Mouse (Mus musculus): ENCODE measurements around the gene Relch.

Relch gene

DNA sequence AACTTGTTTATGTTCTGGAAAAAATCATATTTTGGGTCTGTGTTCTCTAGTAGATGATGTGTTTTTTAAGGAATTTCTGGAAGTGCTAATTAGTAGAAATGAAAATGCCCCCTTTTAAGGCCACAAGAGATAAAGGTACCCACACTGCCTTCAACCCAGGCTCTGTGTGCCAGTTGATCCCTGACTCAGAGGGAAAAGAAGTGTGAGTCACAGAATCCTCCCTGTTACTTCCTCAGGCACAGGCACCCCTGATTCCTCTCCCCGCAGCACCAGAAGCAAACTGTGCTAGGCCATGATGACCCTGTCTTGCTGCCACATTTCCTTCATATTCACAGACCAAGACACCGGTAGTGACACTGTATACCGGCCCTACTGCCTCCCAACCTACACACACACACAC is 126.4 kb downstream of the Relch start:
- in situ Hi-C loops (cut with MboI, MseI): no loop called here

DNA sequence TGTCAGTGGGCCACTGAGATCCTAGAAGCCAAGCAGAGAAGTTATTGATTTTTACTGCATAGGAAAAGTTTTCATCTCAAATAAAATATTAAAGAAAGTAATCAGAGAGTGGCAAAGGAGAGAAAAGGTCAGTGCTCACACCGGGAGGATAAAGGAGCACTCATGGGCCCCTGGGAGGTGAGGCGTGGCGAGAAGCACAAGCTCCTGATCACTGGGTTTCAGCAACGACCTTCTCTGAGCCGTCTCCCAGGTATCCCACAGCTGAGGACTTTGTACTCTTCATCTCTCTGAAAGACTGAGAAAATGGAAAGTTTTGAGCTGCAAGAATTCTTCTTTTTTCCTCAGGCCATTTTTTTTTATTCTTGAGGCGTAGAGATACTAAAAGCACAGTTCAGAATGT is 131.0 kb downstream of the Relch start:
- in situ Hi-C loops (cut with MboI, MseI): no loop called here

DNA sequence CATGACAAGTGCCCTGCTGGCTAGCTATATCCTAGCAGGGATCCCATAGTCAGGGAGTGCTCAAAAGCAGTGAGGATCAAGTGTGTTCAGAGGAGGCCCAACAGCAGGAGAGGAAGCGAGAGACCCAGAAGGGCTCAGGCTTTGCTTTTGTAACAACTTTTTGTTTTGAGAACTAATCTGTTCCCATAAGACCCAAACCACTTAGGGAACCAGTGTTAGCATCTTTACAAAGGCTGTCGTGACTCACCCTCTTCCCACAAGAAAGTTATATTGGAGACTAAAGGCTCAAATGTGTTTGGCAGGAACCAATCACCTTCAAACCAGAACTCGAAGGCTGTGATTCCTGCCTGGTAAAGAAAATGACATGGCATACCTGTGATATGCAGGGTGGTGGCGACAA is 132.0 kb downstream of the Relch start:
- in situ Hi-C loops (cut with MboI, MseI): no loop called here

DNA sequence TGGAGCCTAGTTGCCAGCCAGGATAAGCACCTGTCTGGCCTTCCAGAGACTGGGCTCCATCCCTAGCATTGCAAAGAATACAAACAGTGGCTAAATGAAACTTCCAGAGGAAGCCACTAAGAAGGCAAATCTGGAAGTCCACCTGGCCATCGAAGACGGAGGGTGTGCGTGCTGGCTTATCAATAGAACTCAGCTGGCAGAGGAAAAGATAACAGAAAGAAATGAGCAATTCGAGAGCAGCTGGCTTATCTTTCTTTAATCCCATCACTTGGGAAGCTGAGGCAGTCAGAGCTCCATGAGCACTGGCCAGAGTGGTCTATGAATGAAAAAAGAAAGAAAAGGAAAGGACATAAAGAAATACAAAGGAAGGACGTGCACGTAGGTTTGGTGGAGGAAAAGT is 136.9 kb downstream of the Relch start:
- in situ Hi-C loops (cut with MboI, MseI): no loop called here

DNA sequence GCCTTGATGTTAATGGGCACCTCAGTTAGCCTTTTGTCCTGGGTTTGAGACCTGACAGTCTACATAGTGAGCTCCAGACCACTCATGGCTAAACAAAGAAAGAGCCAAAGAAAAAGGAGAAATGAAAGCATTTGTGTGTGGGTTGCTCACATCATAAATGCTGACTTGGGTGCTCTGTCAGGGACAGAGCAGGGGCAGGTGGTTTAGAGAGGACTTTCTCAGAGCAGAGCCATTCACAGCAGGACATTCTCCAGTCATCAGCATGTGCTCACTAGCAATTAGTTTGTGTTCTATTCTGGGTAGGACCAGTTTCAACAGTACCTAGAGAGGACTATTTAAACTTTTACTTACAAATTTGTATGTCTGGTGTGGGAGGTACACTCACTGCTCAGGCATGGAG is 137.6 kb downstream of the Relch start:
- in situ Hi-C loops (cut with MboI, MseI): no loop called here

DNA sequence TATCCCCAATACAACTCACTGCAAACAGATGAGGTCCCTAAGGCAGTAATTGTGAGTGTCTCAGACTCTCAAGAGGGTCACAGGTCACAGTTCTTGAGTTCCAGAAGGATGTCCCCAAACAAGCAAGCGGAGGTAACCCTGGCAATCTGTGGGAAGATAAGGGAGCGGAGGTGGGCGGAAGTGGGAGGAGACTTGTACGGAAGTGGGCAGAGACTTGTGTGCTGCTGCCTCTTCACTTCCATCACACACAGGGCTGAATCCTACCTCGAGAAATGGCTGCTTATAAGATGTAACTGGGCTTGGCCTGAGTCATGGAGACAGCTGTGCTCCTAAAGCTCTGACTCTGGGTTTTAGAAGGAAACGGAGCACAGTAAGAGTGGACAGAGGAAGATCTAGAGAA is 139.3 kb downstream of the Relch start:
- in situ Hi-C loops (cut with MboI, MseI): no loop called here

DNA sequence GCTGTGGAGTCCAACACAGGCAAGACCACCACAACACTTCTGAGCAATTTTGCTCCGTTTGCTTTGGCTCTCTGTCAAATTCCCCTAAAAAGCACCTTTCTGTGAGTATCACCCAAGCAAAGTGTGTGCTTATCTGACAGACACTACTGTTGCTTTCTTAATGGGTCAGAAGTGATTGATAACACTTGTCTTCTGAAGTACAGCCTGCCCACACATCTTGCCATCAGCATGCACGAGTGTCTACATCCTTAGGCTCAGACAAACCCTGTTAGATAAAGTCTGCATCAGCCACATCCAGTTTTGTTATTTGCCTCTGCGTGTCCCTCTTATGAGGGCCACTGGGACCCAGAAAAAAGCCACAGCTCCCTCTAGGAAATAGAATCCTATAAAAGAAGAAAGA is 140.6 kb downstream of the Relch start:
- in situ Hi-C loops (cut with MboI, MseI): no loop called here

All from T-helper 2 cell (primary cell).